Mouse (Mus musculus) frontal cortex, postnatal 10 days (tissue): ENCODE results near the gene Gemin4.

Source experiments
- DNase-seq, 2 experiments: peaks; one replicate each; pipeline ENCODE4 v3.0.0; 2022; ENCODE audit warnings: low spot score in 2 of 2, mixed read lengths in 1 of 2

Gemin4 gene

DNA sequence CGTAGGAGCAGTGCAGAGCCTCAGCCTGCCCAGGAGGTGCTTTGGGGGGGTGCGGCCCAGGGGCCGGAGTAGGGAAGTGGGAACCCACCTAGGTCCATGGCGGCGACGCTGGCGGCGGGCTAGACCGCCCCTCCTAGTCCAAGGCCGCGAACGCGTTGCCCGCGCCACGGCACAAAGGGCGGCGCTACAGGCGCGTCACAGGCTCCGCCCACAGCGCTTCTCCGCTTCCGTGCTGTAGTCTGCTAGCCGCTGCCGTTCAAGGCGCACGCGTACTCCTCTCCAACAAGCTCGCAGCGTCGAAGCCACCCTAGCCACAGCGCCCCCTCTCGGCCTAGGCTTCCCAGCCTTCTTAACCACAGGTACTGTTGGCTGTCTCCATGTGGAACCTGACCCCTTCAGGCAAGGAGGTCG, at the start of gene Gemin4, which contains the start of gene Dbil5:
Gemin4 (minus strand) TSS at position 275 of the 411 bp plus-strand sequence.
Dbil5 (plus strand) TSS at position 219 of the 411 bp plus-strand sequence.
- DNase-seq, result peak; percentile 92 to 95

DNA sequence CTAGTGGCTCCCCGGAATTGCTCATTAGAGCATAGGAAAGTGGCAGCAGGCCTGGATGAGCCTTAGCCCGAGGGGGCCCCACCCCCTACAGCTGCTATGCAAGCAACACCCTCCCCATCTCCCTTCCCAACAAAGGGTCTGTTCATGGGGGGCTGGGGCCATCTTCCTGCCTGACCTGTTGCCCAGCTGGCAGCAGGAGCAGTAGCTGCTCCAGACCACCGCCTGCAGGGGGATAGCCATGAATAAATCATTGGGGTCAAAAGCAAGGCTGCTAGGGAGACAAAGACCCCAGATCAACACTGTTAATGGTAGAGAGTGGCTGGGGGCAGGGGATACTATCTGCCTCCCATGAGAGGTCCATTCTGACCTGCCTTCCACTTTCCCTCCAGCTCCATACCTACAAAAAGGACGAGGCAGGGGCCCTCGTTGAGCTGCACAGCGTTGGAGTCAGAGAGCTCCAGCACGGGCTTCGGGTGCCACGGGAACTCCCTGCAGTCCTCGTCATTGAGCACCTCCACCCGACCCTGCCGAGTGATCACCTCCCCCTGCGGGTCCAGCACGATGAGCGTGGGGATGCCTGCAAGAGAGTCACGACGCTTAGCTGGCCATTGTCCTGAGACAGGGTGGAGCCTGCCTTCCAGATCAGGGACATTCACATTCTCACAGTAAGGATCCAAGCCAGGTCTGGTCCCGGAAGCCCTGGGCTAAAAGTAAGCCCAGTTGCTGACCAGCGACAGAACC, 45.3 kb upstream of the Gemin4 start:
- DNase-seq, result no peak

DNA sequence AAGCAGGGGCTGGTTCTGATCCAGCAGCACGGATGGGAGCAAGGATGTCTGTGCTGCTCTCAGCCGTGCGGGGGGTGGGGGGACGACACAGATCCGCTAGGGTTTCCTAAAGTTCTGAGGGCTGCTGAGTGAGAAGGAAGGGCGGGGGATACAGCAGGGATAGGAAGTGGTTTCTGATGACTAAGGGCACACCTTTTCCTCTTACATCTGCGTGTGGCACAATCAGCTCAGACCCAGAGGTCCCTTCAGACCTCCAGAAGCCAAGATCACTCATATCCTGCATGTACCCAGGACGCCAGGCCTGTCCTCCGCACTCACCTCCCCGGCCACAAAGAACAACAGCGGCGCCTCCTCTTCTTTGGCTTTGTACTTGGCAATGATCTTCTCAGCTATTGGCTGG, 43.8 kb upstream of the Gemin4 start:
- DNase-seq, result no peak

DNA sequence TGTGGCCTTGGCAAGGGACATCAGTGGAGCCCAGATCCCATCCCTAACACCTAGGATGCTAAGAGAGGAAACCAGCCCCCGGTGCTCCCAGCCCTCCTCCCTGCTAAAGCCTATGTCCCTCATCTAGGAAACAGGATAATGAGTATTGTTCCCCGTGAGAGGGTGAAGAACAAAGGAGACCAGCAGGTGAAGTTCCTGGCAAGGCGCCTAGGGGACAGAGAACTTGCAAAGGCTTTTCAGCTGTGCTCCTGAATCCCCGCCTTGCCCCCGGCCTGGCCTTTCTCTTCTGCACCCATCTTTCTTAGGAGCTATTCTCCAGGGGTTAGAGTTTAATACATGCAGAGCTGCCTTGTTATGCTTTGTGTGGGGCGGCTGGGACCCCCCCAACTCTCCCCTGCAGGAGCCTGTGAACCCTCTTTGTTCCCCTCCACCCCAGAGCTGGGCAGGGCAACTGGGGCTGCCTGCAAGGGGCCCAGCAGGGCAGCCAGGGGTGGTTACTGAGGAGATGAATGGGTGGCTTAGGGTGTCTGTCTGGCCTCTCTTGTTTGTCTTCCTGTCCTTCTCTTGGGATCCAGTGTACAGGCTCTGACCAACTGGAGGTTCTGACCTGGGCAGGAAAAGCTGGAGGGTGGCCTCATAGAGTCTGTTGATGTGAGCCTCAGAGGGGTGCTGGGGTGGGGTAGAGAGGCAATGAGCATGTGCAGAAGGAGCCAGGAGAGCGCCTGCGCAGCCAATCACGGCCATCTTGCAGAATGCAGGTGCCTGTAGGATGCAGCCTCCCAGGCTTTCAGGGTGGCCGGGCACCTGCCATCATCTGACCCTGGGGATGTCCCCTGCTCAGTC, 43.0 kb upstream of the Gemin4 start:
- no peak for DNase-seq

DNA sequence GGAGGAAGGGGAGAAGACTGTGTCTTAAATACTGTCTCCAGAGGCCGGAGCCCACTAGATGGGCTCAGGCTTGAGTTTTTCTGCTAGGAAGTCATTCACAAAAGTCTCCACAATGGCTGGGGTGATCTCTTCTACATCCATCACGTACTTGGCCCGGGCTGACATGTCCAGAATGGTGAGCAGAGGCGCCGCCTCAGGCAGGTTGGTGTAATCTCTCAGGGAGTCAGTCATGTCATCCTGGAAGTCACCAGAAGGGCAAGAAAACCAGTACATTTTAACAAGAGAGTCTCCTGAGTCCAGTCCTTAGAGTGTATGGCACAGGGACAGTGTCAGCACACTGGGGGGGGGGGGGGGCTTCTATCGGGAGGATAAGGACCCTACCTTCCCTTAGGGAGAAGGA, 41.0 kb upstream of the Gemin4 start:
- no peak for DNase-seq

DNA sequence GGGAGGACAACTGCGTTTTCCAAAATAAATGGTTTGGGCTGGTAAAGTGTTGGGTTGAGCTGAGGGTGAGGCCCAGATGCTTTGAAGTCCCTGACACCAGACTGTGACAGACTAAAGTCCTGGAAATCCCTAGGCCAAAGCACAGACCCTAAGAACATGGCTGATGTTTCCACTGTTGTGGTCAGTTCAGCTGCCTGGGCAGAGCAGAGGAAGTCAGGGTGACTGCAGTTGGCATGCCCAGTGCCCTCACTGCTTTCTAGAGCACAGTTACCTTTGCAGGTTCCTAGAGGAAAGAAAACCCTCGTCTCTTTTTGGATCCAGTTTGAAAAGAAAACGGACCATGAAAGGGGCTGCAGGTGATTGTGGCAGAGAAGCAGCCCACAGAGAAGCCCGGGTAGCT, 39.9 kb upstream of the Gemin4 start:
- no peak for DNase-seq

DNA sequence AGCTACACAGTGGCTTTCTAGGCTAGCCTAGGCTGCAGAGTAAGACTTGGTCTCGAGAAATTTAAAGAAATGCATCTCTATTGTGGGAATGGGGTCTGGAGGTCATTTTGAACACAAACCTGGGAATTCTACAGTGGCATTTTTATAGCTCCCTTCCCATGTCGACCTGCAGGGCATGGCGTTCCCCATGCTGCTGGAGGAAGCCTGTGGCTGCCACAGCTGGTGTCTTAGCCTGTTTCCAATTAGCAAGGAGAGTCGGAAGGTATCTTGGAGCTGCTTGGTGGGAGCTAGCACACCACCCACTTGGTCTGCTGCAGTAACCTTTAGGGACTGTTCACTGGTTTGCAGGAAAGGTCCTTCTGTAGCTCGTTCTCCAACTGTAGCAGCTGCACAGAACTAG, 38.7 kb upstream of the Gemin4 start:
- no peak for DNase-seq

DNA sequence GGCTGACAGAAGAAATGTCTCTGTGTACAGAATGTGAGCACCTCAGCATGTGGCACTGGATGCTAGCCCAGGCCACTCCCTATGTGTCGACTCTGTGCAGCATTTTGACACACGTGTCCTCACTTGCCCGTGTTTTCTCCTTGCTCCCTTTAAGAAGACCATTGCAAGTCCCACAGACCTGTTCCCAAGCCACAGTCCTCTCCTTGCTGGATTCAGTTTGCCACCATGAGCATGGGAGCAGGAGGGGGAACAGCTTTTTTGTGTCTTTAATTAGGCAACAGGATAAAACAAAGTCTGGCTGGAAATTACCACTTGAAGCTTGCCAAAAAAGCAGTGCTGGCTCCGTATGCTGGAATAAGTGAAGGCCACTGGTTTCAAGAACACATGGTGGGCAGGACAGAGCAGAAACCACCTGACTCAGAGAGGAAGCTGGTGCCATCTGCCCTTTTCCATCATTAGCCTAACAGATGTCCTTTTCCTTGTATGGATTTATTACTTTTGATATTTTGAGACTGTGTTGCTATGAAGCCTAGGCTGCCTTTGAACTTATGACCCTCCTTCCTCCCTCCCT, 38.1 kb upstream of the Gemin4 start:
- DNase-seq, result peak in 1 of 2 experiments; percentile 45

DNA sequence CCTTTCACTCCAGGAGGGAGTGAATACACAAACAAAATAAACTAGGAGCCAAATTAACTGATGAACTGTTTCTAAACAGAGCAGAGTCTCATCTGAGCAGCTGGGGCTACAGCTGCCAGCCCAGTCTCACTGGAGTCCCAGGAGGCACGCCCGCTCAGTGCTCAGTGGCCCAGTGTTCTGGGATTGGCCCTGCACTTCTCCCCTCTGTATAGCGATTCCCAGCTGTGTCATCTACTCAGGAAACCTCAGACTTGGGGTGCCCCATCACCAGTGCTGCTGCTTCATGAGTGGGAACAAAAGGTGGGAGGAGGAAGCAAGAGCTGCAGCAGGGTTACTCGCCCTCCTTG, 36.4 kb upstream of the Gemin4 start:
- DNase-seq, result no peak

DNA sequence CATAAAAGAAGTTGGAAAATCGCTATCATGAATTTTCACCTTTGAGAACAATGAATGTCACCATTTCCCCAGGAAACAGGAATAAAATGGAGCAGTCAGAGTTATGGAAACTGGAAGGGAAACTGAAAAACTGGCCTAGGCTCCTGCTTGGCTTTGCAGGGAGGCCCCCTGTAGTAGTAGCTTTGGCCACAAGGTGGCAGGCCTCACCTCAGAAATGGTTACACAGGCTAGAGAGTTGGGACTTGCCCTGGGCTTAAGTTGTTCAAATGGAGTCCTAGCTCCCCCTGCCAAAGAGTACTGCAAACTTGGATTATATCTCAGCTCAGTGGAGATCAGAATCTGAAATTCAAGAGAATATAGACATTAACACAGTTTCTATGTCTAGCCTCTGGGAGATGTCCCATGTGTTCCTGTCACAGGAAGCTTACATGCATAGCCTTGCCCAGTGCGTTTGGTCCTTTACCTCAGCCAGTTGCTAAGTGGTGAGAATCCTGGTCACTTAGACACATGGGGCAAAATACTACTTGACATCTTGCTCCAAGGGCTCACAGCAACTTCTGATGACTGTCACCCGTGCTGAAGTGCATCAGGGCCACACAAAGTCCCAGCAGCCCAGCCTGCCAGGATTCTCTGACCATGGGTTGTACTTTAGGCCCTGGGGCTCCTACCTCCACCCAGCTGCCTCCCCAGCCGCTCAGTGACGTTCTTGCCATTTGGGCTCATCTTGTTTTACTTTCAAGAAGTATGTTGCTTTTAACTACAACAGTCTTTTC, 35.9 kb upstream of the Gemin4 start:
- DNase-seq, result peak; percentile 54 to 80

DNA sequence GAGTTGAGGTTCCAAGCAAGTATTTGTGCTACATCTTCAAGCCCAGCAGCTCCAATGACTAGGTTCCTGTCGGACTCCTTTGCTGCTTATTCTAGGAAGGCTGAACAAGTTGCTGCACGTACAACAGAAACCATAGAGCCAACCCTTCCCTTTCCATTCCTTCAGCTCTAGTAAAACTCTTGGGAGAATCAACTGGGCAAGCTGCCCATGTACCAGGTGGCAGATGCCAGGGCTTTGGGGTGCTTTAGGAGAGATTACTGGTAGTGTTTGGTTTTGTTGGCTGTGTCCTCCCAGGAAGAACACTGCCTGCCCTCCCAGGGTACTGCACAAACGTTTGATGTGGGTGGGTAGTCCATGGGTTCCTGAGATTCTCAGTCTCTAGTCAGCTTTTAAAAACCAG, 34.6 kb upstream of the Gemin4 start:
- DNase-seq, result no peak

DNA sequence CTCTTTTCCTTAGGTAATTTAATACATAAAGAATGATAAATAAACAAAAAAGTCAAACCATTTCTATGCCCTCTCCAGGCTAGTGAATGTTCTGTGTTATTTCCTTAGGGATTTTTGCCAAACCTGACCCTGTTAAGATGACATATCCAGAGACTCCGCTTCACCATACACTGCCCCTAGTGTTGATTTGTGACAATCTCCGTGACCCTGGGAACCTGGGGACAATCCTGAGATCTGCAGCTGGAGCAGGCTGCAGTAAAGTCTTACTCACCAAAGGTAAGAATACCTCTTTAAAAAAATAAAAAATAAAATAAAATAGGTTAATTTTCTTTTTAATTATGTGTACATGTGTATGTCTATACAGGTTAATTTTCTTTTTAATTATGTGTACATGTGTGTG, 29.8 kb upstream of the Gemin4 start:
- DNase-seq, result no peak

DNA sequence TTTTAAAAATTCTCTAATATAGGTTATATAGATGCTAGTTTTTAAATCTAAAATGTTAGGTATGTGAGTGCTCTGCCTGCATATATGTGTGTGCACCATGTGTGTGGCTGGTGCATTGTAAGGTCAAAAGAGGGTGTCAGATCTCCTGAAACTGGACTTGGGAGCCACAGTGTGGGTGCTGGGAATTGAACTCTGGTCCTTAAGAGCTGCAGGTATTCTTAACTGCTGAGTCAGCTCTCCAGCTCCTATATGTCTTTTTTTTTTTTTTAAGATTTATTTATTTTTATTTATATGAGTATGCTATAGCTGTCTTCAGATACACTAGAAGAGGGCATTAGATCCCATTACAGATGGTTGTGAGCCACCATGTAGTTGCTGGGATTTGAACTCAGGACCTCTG, 29.0 kb upstream of the Gemin4 start:
- DNase-seq, result no peak

DNA sequence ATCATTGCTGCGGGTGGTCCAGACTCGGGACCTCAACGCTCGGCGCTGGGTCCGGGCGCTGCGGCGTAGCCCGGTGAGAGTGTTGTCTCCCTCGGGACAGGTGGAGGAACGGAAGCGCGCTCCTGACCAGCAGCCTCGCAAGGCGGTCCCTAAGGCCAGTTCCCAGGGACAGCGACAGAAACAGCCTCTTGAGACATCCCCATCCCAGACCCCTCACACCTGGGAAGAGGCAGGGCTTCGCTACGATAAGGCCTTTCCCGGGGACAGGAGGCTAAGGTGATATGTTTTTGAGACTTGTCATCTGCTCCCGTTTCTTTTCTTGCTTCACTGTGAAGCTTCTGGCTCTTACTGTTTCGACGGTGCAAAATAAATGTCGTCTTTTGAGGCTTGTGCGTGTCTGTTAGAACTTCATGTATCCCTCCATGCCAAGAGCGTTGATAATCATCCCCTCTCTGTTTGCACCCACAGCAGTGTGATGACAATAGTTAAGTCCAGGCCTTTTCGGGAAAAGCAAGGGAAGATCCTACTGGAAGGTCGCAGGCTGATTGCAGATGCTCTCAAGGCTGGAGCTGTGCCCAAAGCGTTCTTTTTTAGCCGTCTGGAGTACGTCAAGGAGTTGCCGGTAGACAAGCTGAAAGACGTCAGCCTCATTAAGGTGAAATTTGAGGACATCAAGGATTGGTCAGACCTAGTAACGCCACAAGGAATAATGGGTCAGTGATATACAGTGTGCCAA, 26.5 kb upstream of the Gemin4 start:
- DNase-seq, result no peak

DNA sequence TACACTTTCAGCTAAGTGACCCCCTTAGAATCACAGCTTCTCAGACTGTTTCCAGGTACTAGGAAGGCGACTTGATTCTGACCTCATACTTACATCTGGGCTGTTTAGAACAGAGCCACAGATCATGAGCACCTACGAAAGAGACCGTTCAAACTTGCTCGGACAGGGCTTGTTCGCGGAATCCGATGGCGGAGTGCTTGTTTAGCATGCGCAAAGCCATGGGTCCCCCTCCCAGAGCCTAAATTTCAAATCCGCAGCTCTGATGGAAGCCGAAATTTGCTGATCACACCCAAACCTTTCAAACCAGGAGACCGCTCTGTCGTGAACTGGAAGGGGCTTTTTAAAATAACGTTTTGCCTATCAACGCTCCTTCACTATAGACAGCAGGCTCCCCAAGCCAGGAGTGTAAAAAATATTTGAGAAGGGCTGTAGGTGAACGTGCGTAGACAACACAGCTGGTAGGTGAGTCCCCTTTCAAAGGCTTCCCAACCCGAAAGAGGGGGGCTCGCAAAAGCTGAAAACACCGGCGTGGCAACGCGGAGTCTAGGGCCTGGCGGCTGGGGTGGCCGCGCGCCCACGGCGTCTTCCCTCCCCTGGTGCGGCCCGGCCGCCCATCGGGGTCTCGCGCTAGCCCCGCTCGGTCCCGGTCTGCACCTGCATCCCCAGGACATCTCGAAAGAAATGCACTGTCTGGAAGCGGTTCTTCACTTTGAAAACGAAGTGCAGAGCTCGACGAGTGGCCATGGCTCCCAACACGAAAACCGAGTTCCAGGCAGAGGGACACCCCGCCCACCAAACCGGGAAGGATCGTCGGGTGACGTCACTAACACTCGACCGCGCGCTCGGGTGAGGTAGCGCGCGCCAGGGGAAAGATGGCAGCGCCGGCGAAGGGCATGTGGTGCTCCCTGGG, 25.7 kb upstream of the Gemin4 start, which contains the start of the genes Mrm3 and Glod4:
Mrm3 (plus strand) TSS at position 815 of the 910 bp plus-strand sequence.
Glod4 (minus strand) TSS at position 825 of the 910 bp plus-strand sequence.
- peak; percentile 82 to 93 for DNase-seq

DNA sequence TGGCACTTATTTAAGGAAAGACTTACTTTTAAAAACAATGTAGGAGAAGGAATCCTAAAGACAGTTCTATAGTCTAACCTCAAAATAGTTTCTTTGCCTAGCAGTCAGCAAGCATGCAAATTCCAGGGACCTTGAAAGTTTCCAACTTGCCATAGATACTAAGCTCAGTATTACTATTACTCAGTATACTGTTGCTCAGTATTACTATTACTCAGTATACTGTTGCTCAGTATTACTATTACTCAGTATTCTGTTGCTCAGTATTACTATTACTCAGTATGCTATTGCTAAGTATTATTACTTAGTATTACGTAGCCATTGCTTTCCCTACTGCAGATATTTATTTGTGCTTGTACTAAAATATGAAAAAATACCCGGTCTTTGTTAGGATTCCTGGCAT, 22.3 kb upstream of the Gemin4 start:
- no peak for DNase-seq

DNA sequence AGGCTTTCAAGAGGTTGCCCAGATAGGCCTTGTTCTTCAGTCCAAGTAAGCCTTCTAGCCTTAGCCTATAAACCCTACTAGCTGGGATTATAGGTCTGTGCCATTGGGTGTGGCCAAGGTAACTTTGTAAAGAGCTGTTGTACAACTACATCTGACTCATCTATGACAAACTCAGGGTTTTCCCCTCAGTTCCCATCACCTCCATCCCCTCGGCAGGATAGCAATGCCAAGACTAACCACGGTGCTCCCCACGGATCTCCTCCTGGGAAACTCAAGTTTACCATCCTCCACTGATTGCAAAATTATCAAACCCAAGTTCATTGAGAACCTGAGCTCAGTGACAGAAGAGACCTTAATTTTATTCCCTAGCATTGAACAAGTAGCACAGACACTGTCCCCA, 18.7 kb upstream of the Gemin4 start:
- no peak for DNase-seq

DNA sequence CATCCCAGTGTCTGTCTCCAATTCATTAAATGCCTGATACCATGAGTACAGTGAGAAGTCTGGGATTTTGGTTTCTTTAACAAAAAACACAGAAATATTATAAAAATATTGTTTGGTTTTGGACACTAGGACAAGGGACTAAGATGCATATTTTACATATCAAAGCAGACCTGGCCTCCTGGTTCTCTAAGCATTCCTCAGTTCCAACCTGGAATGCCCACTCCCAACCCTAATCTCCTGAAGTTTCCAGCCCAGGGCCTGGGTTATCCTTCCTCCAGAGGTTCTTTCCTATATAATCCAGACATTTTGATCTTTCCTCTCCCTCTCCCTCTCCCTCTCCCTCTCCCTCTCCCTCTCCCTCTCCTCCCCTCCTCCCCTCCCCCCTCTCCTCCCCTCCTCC, 7.6 kb upstream of the Gemin4 start:
- no peak for DNase-seq

DNA sequence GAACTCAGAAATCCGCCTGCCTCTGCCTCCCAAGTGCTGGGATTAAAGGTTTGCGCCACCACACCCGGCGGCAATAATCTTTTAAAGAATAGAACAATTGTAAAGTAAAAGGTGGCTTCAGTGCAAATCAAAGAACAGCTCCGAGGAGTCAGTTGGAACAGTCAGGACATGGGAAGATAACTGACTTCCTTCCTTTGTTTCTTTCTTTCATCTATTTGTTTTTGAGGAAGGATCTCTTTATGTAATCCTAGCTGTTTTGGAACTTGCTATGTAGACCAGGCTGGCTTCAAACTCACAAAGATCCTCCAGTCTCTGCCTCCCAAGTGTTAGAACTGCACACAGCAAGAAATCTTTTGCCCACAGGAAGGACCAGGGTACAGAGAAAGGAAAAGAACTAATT, 7.2 kb upstream of the Gemin4 start:
- no peak for DNase-seq
